Mouse (Mus musculus) bone marrow macrophage, adult 2 months (primary cell): Measurements from ENCODE around the gene Kif1b.

ENCODE experiments used
- CTCF ChIP-seq: IDR thresholded peaks from 2 replicates; pipeline ENCODE4 v1.5.1; 2012; ENCODE audit warnings: low read depth, mild to moderate bottlenecking, low read length, moderate library complexity
- POLR2A ChIP-seq: IDR thresholded peaks from 2 replicates; pipeline ENCODE4 v1.6.1; 2012; ENCODE audit warnings: mild to moderate bottlenecking, low read depth, low read length, borderline replicate concordance

DNA sequence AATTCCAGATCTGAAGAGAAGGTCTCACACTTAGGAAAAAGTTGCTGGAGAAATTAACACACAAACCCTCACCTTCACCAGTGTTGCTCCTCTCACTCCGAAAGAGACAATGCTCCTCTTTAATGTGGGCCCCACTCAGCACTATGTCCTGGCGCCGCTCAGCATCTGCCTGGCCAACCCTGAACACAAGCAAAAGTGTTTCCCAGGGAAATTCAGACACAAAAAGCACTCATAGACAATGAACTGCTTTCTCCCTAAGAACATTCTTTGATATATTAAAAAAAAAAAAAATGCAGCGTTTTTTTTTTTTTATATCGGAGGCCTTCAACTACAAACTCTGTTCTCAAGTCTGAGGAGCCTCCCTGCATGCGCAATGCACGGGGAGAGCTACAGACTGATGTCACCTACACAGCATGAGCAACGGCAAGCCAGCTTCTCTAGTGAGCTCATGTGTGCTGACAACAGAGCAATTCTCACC is 60.3 kb downstream of the Kif1b start:
- no peak for TF ChIP-seq CTCF
- TF ChIP-seq POLR2A = no peak
